Mouse (Mus musculus): ENCODE results near the gene Igfbpl1. TPM values are rescaled to one million over a fixed set of nuclear protein-coding genes. Genes with fewer than 3 reads are reported as not detected.
A peak's percentile ranks its signal among the peaks of the same experiment; 100 is the strongest.

The Igfbpl1 gene
- total RNA-seq (2012; rRNA removed) (not detected in 2 replicates), polyA plus RNA-seq (2012; ENCODE audit: insufficient read depth in 1 of 2, insufficient read length in 2 of 2, low read depth in 1 of 2, low replicate concordance in 2 of 2, missing spikeins in 1 of 2) (not detected)

GRCm38 (mm10) chr4:45826275-45827040, at the start of gene Igfbpl1:
Igfbpl1 (minus strand) TSS chr4:45826923.
- H3K4me1 ChIP-seq (ENCODE audit: control insufficient read depth in 1 of 2, insufficient read depth in 2 of 2, low read length in 2 of 2): no peaks in the 10 kb centered on the region
- no peaks in the 10 kb centered on the region for H3K36me3 ChIP-seq (ENCODE audit: control insufficient read depth in 1 of 2, insufficient read depth in 2 of 2, low read length in 2 of 2)
- no peak within 1 kb of the TSS for H3K4me3 ChIP-seq (ENCODE audit: control insufficient read depth in 1 of 2, insufficient read depth in 1 of 2, low read depth in 2 of 2, low read length in 2 of 2)
- no peak for DNase-seq (ENCODE audit: low read depth, low spot score)
- H3K79me2 ChIP-seq (ENCODE audit: control insufficient read depth, insufficient read depth, low read length, poor library complexity): no peaks in the 10 kb centered on the region
- H3K27me3 ChIP-seq (ENCODE audit: control insufficient read depth in 1 of 2, insufficient read depth in 2 of 2, low read length in 2 of 2): peaks cover 8 to 19% of the 10 kb centered on the region in 2 experiments
- no peak within 1 kb of the TSS for H3K27ac ChIP-seq (ENCODE audit: control insufficient read depth, low read depth, low read length)
- TF ChIP-seq ZC3H11A (IDR thresholded peaks at IDR 0.05; ENCODE audit: low read depth, low read length) (no peak), MAFK (IDR thresholded peaks at IDR 0.05; ENCODE audit: borderline replicate concordance, low read depth, low read length) (no peak), POLR2A (IDR thresholded peaks at IDR 0.05; ENCODE audit: control insufficient read depth in 1 of 2, insufficient read depth in 1 of 2, low read depth in 1 of 2, low read length in 2 of 2, poor library complexity in 1 of 2) (no peak), SMC3 (IDR thresholded peaks at IDR 0.05; ENCODE audit: low read depth, low read length) (no peak), POLR2AphosphoS5 (IDR thresholded peaks at IDR 0.05; ENCODE audit: borderline replicate concordance, low read depth, low read length) (no peak), CHD2 (IDR thresholded peaks at IDR 0.05; ENCODE audit: low read length) (no peak), ELF1 (IDR thresholded peaks at IDR 0.05; ENCODE audit: low read depth, low read length) (no peak), JUND (IDR thresholded peaks at IDR 0.05; ENCODE audit: low read depth, low read length) (no peak), POLR2AphosphoS2 (IDR thresholded peaks at IDR 0.05; ENCODE audit: low read length) (no peak), TCF12 (IDR thresholded peaks at IDR 0.05; ENCODE audit: low read depth, low read length) (no peak), GABPA (IDR thresholded peaks at IDR 0.05; ENCODE audit: low read depth, low read length) (no peak), ZKSCAN1 (IDR thresholded peaks at IDR 0.05; ENCODE audit: low read depth, low read length) (no peak), ZNF384 (IDR thresholded peaks at IDR 0.05; ENCODE audit: low read depth, low read length) (no peak), KAT2A (conservative IDR thresholded peaks at IDR 0.05; ENCODE audit: low read depth, low read length) (no peak), TAL1 (IDR thresholded peaks at IDR 0.05; ENCODE audit: low read length) (no peak), MYC (IDR thresholded peaks at IDR 0.05; ENCODE audit: low read depth, low read length) (no peak), MXI1 (IDR thresholded peaks at IDR 0.05; ENCODE audit: low read depth, low read length) (no peak), CHD1 (IDR thresholded peaks at IDR 0.05; ENCODE audit: low read depth, low read length) (no peak), MAX (IDR thresholded peaks at IDR 0.05; ENCODE audit: low read length) (no peak)
- H3K9me3 ChIP-seq (replicated peaks; ENCODE audit: insufficient read depth, low read length): no peaks in the 10 kb centered on the region
- H3K9ac ChIP-seq (ENCODE audit: control insufficient read depth, low read depth, low read length, poor library complexity, severe bottlenecking): no peak within 1 kb of the TSS

- Histone ChIP-seq H3K36me3 (ENCODE audit: control insufficient read depth in 1 of 2, insufficient read depth in 2 of 2, low read length in 2 of 2) (no peaks in the 10 kb centered on the region), H3K4me1 (ENCODE audit: control insufficient read depth in 1 of 2, insufficient read depth in 2 of 2, low read length in 2 of 2) (no peaks in the 10 kb centered on the region; a peak in 1 of 4 replicates), H3K9ac (ENCODE audit: control insufficient read depth, low read depth, low read length, poor library complexity, severe bottlenecking) (no peak overlapping the region), H3K27ac (ENCODE audit: control insufficient read depth, low read depth, low read length) (no peak overlapping the region), H3K27me3 (ENCODE audit: control insufficient read depth in 1 of 2, insufficient read depth in 2 of 2, low read length in 2 of 2) (peaks cover 5 to 7% of the 10 kb centered on the region in 2 experiments; a peak in 3 of 4 replicates), H3K79me2 (ENCODE audit: control insufficient read depth, insufficient read depth, low read length, poor library complexity) (no peaks in the 10 kb centered on the region), H3K4me3 (ENCODE audit: control insufficient read depth in 1 of 2, insufficient read depth in 1 of 2, low read depth in 2 of 2, low read length in 2 of 2) (no peak overlapping the region), H3K9me3 (replicated peaks; ENCODE audit: insufficient read depth, low read length) (no peaks in the 10 kb centered on the region)
- no peak for DNase-seq (ENCODE audit: low read depth, low spot score)
- TF ChIP-seq KAT2A (conservative IDR thresholded peaks at IDR 0.05; ENCODE audit: low read depth, low read length): no peak
- TF ChIP-seq E2F4 (IDR thresholded peaks at IDR 0.05; ENCODE audit: borderline replicate concordance, low read depth, low read length): no peak
- no peak for TF ChIP-seq TCF12 (IDR thresholded peaks at IDR 0.05; ENCODE audit: low read depth, low read length)
- TF ChIP-seq USF1 (IDR thresholded peaks at IDR 0.05; ENCODE audit: low read depth, low read length): peak; percentile 50
- no peak for TF ChIP-seq MYC (IDR thresholded peaks at IDR 0.05; ENCODE audit: low read depth, low read length)
- TF ChIP-seq HCFC1 (IDR thresholded peaks at IDR 0.05; ENCODE audit: low read depth, low read length): peak; percentile 43; the same call in 1 of the 2 replicates
- TF ChIP-seq USF2 (IDR thresholded peaks at IDR 0.05; ENCODE audit: borderline replicate concordance in 1 of 2, insufficient read depth in 1 of 2, low read depth in 1 of 2, low read length in 2 of 2): no peak
- no peak for TF ChIP-seq ETS1 (IDR thresholded peaks at IDR 0.05; ENCODE audit: low read depth, low read length)
Observed at GRCm38 (mm10) chr4:45872147-45872546, 45.4 kb upstream of the Igfbpl1 start.

All from MEL (cell line).